Mouse (Mus musculus) bone marrow, adult 2 months (tissue): ENCODE data around the gene Sod1. TPM values are rescaled to one million over a fixed set of nuclear protein-coding genes. Genes with fewer than 3 reads are reported as not detected.
"Not testable (repeated sequence)": the region's sequence is repeated elsewhere in the genome, so short reads cannot be mapped to it uniquely, and the experiment has no call there.

Experiments
- H3K27ac ChIP-seq: fragments of 200-500 bp; 2 replicates; pipeline ENCODE4 v1.5.1; 2012; ENCODE audit warnings: low read depth, mild to moderate bottlenecking, control low read depth, inconsistent platforms, low read length; ENCODE audit not compliant: control insufficient read depth, poor library complexity, insufficient read depth
- H3K4me1 ChIP-seq: fragments of 200-500 bp; 2 replicates; pipeline ENCODE4 v1.6.1; 2011; ENCODE audit warnings: low read length; ENCODE audit not compliant: control insufficient read depth, insufficient read depth
- H3K4me3 ChIP-seq: fragments of 200-500 bp; replicated peaks from 2 replicates; pipeline ENCODE3; 2011; ENCODE audit warnings: mild to moderate bottlenecking, low read depth, low read length, control low read depth; ENCODE audit not compliant: control insufficient read depth
- CTCF ChIP-seq: fragments of 200-500 bp; IDR thresholded peaks from 2 replicates; pipeline ENCODE4 v1.5.1; 2011; ENCODE audit warnings: low read length, control low read depth; ENCODE audit not compliant: control insufficient read depth, insufficient read depth
- POLR2A ChIP-seq: fragments of 200-500 bp; IDR thresholded peaks from 2 replicates; pipeline ENCODE4 v1.6.1; 2011; ENCODE audit warnings: low read depth, mild to moderate bottlenecking, control low read depth, low read length, borderline replicate concordance; ENCODE audit not compliant: control insufficient read depth
- WGBS: fragments of 180-500 bp; shearing (Covaris S2); methylation state at CpG from one replicate; pipeline ENCODE4 v1.1.7; 2018; 5-methylcytosine and 5-hydroxymethylcytosine counted together
- polyA plus RNA-seq: library from polyadenylated mRNA; stranded (reverse); fragments of >200 nt; gene quantifications from 2 replicates; pipeline ENCODE4 v1.2.4, GENCODE M21; 2011; ENCODE audit warnings: low replicate concordance; ENCODE audit not compliant: missing spikeins, insufficient read depth, insufficient read length

Gene Sod1
- polyA plus RNA-seq, 1 experiment, result 690 TPM

DNA sequence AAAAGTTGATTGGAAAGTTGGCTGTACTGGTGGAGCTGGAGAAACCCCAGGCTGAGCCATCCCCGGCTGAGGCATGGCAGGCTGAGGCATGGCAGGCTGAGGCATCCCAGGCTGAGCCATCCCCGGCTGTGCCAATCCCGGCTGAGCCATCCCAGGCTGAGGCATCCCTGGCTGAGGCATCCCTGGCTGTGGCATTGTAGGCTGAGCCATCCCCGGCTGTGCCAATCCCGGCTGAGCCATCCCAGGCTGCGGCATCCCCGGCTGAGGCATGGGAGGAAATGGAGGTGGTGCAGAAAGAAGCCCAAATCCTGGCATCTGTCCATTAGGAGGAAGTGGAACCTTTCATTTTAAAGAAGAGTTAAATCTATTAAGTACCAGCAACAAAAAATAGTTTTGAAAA, 29.5 kb downstream of the Sod1 start:
- no peaks in the 10 kb centered on the region for H3K4me1 ChIP-seq
- 94% methylated on average over 7 of the region's 7 CpGs for WGBS
- no peak overlapping the region for H3K27ac ChIP-seq
- no peak overlapping the region for H3K4me3 ChIP-seq
- TF ChIP-seq POLR2A (no peak), CTCF (no peak)

DNA sequence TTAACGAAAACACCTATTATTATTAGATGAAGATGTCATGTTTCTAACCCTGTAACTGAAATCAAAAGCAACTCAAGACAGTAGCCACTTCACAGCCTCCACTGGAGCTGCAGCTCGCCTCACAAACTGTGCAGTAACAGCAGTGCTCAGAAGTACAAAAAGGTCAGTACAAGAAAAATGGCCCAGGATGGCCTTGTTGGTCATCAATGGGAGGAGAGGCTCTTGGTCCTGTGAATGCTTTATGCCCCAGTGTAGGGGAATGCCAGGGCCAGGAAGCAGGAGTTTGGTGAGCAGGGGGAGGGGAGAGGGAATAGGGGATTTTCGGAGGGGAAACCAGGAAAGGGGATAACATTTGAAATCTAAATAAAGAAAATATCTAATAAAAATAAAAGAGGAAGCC, 30.7 kb downstream of the Sod1 start:
- H3K4me3 ChIP-seq, H3K27ac ChIP-seq, H3K4me1 ChIP-seq: not testable (repeated sequence)
- 88% methylated on average over 3 of the region's 3 CpGs for WGBS

DNA sequence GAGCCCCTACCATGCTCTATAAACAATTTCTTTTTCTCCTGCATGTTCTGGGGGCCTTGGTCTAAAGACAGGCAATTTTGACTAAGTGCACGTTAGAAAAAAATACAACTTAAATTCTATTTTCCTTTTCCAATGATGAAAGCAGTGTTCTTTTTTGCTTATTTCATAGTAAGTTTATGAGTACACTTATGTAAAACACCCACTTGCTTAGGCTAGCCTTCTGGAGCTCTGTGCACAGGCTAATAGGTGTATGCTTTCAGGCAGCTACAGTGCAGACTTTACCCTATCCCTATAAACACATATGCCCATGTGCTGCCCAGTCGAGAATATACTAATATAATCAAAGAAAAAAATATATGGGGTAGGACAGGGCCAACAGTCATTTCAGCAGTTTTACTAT, 32.0 kb downstream of the Sod1 start:
- no peak overlapping the region for H3K4me3 ChIP-seq
- H3K27ac ChIP-seq, result no peak overlapping the region
- TF ChIP-seq CTCF (no peak), POLR2A (no peak)
- 82% methylated on average over 2 of the region's 2 CpGs for WGBS
- H3K4me1 ChIP-seq, result no peaks in the 10 kb centered on the region

DNA sequence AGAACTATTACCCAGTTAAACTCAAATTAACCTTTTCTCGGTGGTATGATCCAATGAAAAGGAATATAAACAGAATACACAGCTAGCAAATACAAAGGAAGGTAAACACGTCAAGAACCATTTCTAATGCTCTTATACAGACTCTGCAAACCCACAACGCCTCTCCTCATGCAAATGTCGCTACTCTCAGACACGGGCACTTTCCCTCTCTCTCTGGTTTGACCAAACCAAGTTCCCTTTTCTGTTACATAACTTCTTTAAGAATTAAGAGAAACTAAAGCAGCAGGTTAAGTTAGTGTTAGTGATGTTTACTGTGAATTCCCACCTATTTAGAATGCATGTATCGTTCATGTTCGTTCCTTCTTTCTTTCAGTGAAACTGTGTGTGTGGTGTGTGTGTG, 38.4 kb downstream of the Sod1 start:
- Histone ChIP-seq H3K27ac (no peak overlapping the region), H3K4me1 (peaks cover 1% of the 10 kb centered on the region; the same call in 1 of the 2 replicates), H3K4me3 (no peak overlapping the region)
- no peak for TF ChIP-seq CTCF
- TF ChIP-seq POLR2A, result no peak
- WGBS, result 40% methylated on average over 7 of the region's 7 CpGs

DNA sequence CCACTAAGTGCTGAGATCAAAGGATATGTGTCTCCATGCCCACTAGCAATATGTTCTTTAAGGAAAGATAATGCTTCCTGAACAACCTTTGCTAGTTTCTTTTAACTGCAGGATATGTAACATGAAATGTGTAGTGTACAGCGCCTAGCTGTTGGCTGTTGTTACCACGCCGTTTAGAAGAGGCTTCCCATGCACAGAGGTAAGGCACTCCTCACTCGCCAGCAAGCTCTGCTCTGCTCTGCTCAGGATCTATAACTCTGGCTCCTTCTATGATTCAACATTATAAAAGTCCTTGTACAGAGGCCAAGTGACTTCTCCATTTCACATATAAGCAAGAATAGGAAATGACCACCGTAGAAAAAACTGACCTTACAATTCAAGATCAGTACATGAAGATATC, 39.1 kb downstream of the Sod1 start:
- TF ChIP-seq CTCF (no peak), POLR2A (no peak)
- Histone ChIP-seq H3K27ac (no peak overlapping the region), H3K4me1 (peaks cover 1% of the 10 kb centered on the region; the same call in 1 of the 2 replicates), H3K4me3 (no peak overlapping the region)
- WGBS, result 68% methylated on average over 5 of the region's 5 CpGs

DNA sequence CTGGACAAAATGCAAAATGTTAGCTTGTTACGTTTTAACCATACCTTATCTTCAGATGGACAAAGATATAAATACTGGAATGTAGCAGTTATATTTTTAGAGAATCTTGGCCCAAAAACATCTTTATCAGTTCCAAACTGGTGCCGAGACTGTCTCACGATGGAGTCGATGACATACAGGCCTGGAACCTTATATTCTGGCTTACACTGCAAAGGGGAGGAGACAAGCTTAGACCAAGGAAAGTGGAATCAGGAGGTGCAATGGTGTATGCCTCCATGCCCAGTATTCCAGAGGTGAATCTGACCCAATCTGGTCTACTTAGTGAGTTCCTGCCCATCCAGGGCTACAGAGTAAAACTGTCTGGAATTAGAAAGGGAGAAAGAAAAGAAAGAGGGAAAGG, 39.5 kb downstream of the Sod1 start:
- H3K4me1 ChIP-seq, result peaks cover 1% of the 10 kb centered on the region; the same call in 1 of the 2 replicates
- H3K27ac ChIP-seq, result no peak overlapping the region
- TF ChIP-seq POLR2A (no peak), CTCF (no peak)
- 67% methylated on average over 4 of the region's 4 CpGs for WGBS
- no peak overlapping the region for H3K4me3 ChIP-seq

DNA sequence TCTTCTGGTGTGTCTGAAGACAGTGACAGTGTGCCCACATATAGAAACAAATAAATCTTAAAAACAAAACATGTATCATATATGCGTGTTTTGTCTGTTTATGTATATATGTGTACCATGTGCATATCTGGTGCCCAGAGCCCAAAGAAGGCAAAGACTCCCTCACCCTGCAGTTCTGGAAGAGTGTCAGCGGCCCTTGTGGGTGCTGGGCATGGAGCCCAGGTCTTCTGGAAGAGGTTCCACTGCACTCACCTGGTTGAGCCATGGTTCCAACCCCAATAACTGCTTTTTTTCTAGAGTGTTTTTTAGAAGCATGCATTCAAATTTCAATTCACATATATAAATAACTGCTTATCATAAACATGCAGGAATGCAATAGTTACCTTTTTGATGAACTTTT, 41.2 kb downstream of the Sod1 start:
- Histone ChIP-seq H3K27ac (no peak overlapping the region), H3K4me3 (no peak overlapping the region), H3K4me1 (peaks cover 3% of the 10 kb centered on the region; the same call in 1 of the 2 replicates)
- TF ChIP-seq CTCF, result no peak
- no peak for TF ChIP-seq POLR2A
- WGBS, result 91% methylated on average over 2 of the region's 2 CpGs

DNA sequence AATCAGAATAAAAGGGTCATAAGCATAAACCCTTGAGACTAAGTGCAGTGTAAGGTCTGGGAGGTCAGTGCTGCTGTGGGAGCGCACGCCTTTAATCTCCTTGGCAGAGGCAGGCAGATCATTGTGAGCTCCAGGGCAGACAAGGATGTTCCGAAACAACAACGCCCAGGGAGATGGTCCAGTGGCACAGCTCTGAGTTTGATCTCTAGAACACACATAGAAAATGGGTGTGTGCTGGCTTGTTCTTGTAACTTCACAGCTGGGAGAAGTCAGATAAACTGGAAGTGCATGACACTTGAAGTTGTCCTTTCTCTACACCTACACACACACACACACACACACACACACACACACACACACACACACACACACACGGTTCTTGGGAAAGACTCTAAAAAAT, 43.5 kb downstream of the Sod1 start:
- Histone ChIP-seq H3K27ac (no peak overlapping the region), H3K4me3 (no peak overlapping the region), H3K4me1 (peaks cover 3% of the 10 kb centered on the region; the same call in 1 of the 2 replicates)
- TF ChIP-seq CTCF, result no peak
- TF ChIP-seq POLR2A, result no peak
- 57% methylated on average over 5 of the region's 5 CpGs for WGBS

DNA sequence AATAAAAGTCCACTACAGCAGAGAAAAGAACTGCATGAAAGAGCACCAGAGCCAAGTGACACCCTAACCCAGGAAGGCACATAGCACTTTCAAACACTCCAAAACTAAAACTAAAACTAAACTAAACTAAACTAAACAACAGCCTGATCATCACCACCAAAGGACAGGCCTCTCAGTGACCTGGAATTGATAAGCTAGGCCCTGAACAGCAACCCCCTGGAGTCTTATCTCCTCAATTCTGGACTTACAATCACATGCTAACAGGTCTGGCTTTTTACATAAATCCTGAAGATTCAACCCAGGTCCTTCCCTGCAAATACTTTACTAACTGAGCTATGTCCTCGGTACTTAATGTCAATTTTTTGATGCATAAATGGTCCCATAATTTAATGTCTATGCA, 44.6 kb downstream of the Sod1 start:
- H3K4me3 ChIP-seq, result no peak overlapping the region
- TF ChIP-seq POLR2A (no peak), CTCF (no peak)
- 60% methylated on average over 1 of the region's 1 CpGs for WGBS
- H3K27ac ChIP-seq, result no peak overlapping the region
- peaks cover 1% of the 10 kb centered on the region; the same call in 1 of the 2 replicates for H3K4me1 ChIP-seq

DNA sequence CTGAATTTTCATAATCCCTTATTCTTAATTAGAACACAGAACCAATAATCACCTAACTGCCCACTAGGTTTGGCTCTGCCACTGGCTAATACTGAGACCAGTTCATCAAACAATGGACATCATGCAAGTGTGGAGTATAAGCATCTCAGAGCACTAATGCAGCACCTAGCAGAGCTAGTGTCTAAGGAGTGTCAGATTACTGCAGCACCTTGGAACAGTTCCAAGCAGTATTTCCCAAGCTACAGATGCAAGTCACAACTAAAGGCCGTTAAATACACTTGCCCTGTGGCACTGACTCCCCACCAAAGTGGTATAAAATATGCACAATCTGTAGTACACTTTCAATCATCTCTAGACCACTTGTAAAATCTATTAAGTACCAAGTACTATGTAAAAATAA, 46.0 kb downstream of the Sod1 start:
- no peak overlapping the region for H3K27ac ChIP-seq
- H3K4me1 ChIP-seq, result peaks cover 1% of the 10 kb centered on the region; the same call in 1 of the 2 replicates
- no peak overlapping the region for H3K4me3 ChIP-seq
- WGBS, result 5% methylated on average over 1 of the region's 1 CpGs
- no peak for TF ChIP-seq POLR2A
- TF ChIP-seq CTCF, result no peak
